Mouse (Mus musculus) ES-E14 (cell line): ENCODE measurements around the gene Ccl25.

ENCODE experiments used
- CHD2 ChIP-seq: IDR thresholded peaks from 2 replicates; pipeline ENCODE4 v1.6.1; 2014; ENCODE audit warnings: mild to moderate bottlenecking, low read depth, low read length, inconsistent platforms
- MAFK ChIP-seq: IDR thresholded peaks from 2 replicates; pipeline ENCODE4 v1.6.1; 2014; ENCODE audit warnings: mild to moderate bottlenecking, low read depth, low read length, inconsistent platforms; ENCODE audit not compliant: insufficient read depth
- ZC3H11A ChIP-seq: IDR thresholded peaks from 2 replicates; pipeline ENCODE4 v1.6.1; 2012; ENCODE audit warnings: low read depth, mild to moderate bottlenecking, inconsistent platforms, low read length, borderline replicate concordance

GRCm38 (mm10) chr8:4350618-4351017 is 25.6 kb downstream of the Ccl25 start:
- no peak for TF ChIP-seq MAFK
- TF ChIP-seq CHD2 = no peak
- no peak for TF ChIP-seq ZC3H11A
